Comparison of ENCODE assay signal across 19 mouse cellular contexts in the genomic region with DNA sequence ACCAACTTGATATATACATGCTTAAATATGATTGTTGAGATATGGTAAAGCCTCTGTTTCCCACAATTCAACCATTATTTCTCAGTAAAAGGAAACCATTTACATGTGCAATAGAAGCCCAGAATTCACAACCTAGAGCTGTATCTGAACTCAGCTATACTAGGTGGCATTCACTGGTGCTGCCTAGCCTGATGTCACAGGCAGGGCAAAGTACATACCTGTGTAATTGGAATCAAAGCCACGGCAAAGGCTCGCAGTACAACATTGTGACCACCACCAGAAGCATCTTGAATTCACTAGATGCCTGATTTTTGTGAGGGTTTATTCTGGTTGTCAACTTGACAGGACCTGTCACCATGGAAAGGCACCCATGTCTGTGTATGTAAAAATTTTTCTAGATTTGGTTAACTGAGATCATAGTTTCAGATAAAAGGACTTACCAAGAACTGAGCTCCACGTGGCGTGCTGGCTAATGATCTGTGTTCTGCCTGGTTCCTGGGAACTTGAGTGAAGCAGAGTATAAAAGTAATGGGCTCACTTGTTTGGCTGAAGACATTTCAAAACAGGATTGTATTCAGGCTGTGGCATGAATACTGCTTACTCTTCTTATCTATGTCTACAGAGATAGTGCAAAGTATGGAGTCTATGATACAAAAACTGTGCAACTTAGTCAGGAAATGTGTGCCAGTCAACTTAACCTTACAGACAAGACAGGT.
"Had no signal": no experiment of that assay in that cellular context is flagged by ENCODE, and none has a peak within 500 bp of the region (broad histone marks: within the 10 kb centered on the region; RNA-seq: fewer than 3 reads in every experiment).

No protein-coding gene starts in this region.

- H3K4me2 ChIP-seq: lung, embryonic 14.5 days; midbrain, embryonic 12.5 days; neural tube, embryonic 13.5 days; neural tube, embryonic 15.5 days had no signal

- ATAC-seq: midbrain, embryonic 16.5 days had no signal

- H3K9ac ChIP-seq: liver, embryonic 14.5 days; lung, embryonic 14.5 days; midbrain, embryonic 12.5 days; neural tube, embryonic 13.5 days; neural tube, embryonic 15.5 days had no signal

- H3K27me3 ChIP-seq: midbrain, embryonic 12.5 days; neural tube, embryonic 13.5 days; neural tube, embryonic 15.5 days had no signal

- H3K27ac ChIP-seq: liver, embryonic 14.5 days; midbrain, embryonic 10.5 days; midbrain, embryonic 12.5 days; neural tube, embryonic 13.5 days; neural tube, embryonic 15.5 days had no signal

- H3K4me3 ChIP-seq: midbrain, embryonic 10.5 days; midbrain, embryonic 12.5 days; neural tube, embryonic 13.5 days; neural tube, embryonic 15.5 days had no signal

- H3K9me3 ChIP-seq: midbrain, embryonic 10.5 days; midbrain, embryonic 12.5 days; neural tube, embryonic 13.5 days; neural tube, embryonic 15.5 days had no signal

- H3K36me3 ChIP-seq: midbrain, embryonic 10.5 days; midbrain, embryonic 12.5 days; neural tube, embryonic 13.5 days; neural tube, embryonic 15.5 days had no signal

- DNase-seq: lung, adult 18-20 months; lung, embryonic 14.5 days; lung, postnatal 10 days; lung, postnatal 4 days; midbrain, embryonic 14.5 days; retina, postnatal 1 day; right cerebral cortex, adult 18-20 months; right cerebral cortex, postnatal 25 days; right cerebral cortex, postnatal 4 days; spleen, adult 18-20 months; thymus, adult 18-20 months; thymus, postnatal 14 days; thymus, postnatal 36 days had no signal

- H3K4me1 ChIP-seq: midbrain, embryonic 10.5 days; midbrain, embryonic 12.5 days; neural tube, embryonic 13.5 days; neural tube, embryonic 15.5 days had no signal
